In genomic region chrX:71206595-71206994, GRCm38 (mm10) we compare ENCODE assay signal across 16 mouse cellular contexts.
"Had no signal": no experiment of that assay in that cellular context is flagged by ENCODE, and none has a peak within 500 bp of the region (broad histone marks: within the 10 kb centered on the region; RNA-seq: fewer than 3 reads in every experiment).

No protein-coding gene starts in this region.

- H3K4me2 ChIP-seq: limb, embryonic 13.5 days; midbrain, embryonic 11.5 days; neural tube, embryonic 13.5 days had no signal

- H3K4me3 ChIP-seq: limb, embryonic 13.5 days; megakaryocyte, embryonic 14.5 days; neural tube, embryonic 13.5 days had no signal

- H3K4me1 ChIP-seq: limb, embryonic 13.5 days; neural tube, embryonic 13.5 days had no signal

- ATAC-seq: midbrain, embryonic 16.5 days had no signal

- DNase-seq: kidney, adult 8-10 months; kidney, postnatal 25 days; layer of hippocampus, adult 9-11 months; layer of hippocampus, postnatal 36 days; left cerebral cortex, postnatal 4 days; lung, adult 18-20 months; right cerebral cortex, adult 18-20 months; right cerebral cortex, postnatal 25 days; thymus, postnatal 4 days had no signal

- H3K9me3 ChIP-seq: limb, embryonic 13.5 days; megakaryocyte, embryonic 14.5 days; neural tube, embryonic 13.5 days had no signal

- H3K36me3 ChIP-seq: limb, embryonic 13.5 days; neural tube, embryonic 13.5 days had no signal

- H3K27me3 ChIP-seq: limb, embryonic 13.5 days; neural tube, embryonic 13.5 days had no signal

- H3K9ac ChIP-seq: limb, embryonic 13.5 days; liver, embryonic 14.5 days; neural tube, embryonic 13.5 days had no signal

- H3K27ac ChIP-seq: limb, embryonic 13.5 days; liver, embryonic 14.5 days; neural tube, embryonic 13.5 days; stomach, postnatal 0 days had no signal
